Mouse (Mus musculus): Measurements from ENCODE around the gene Tnxb.
"Not testable (repeated sequence)": the region's sequence is repeated elsewhere in the genome, so short reads cannot be mapped to it uniquely, and the experiment has no call there.

The Tnxb gene

GRCm38 (mm10) chr17:34729779-34730553 is 59.6 kb downstream of the Tnxb start:
- not testable (repeated sequence) for DNase-seq (ENCODE audit: low spot score)

DNA sequence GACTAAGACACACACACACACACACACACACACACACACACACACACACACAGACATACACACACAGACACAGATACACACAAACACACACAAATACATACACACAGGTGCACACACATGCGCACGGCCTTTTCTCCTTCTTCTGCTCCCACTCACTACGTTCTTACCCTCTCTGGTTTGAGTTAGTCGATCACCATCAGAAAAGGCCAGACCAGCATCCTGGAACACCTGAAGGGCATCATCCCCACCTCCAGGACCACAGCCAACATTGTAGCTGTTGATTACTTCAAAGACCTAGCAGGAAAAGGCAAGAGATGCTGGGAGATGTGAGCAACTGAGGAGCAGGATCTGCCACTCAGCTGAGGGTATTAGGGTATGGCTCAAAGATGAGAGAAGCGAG is 67.1 kb downstream of the Tnxb start:
- DNase-seq (ENCODE audit: low spot score) = not testable (repeated sequence)

- not testable (repeated sequence) for DNase-seq (ENCODE audit: low spot score)
Measured at GRCm38 (mm10) chr17:34739708-34740107, 69.4 kb downstream of the Tnxb start.

- DNase-seq (ENCODE audit: low spot score) = no peak
Measured at GRCm38 (mm10) chr17:34740280-34740679, 69.9 kb downstream of the Tnxb start.

- no peak for DNase-seq (ENCODE audit: low spot score)
Measured at GRCm38 (mm10) chr17:34743719-34744118, 73.4 kb downstream of the Tnxb start, which contains the start of gene C4b. C4b (minus strand) TSS chr17:34743882.

DNA sequence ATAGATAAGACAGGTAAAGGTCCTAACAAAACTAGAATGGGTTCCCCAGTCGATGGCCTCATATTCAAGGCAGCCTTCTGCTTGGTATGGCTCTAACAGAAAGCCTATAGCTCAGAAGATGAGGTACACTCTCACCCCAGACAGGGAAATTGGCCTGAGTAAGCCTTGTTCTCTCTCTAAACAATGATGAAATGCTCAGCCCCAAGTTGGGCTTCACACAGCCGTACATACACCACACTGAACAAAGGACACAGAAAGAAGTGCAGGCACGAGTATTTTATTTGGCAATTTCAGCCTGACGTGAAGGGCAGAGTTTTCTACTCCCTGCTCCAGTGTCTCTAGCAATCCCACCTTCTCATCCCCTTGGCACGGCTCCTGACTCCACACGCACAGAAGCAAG is 73.9 kb downstream of the Tnxb start:
- no peak for DNase-seq (ENCODE audit: low spot score)

DNA sequence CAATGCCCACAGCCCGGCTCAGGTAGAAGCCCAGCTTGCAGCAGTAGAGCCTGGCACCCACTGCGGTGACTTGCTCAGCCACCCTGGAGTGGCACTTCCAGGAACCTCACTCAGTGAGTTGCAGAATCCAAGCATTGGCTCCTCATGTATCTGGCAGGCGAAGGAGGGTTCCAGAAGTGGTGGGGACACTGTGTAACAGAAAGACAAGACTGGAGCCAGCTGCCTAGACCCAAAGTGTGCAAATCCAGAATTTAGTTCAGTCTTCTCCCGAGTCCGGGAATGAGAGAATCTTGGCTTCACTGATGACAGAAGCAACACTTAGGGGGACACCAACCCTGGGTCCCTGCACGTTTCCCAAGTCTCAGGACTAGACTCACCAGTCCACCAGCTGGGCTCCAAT is 74.3 kb downstream of the Tnxb start:
- DNase-seq (ENCODE audit: low spot score) = not testable (repeated sequence)

- not testable (repeated sequence) for DNase-seq (ENCODE audit: low spot score)
Measured at GRCm38 (mm10) chr17:34745166-34745565, 74.8 kb downstream of the Tnxb start.

- DNase-seq (ENCODE audit: low spot score) = no peak
Measured at GRCm38 (mm10) chr17:34746531-34746930, 76.2 kb downstream of the Tnxb start.

- no peak for DNase-seq (ENCODE audit: low spot score)
Measured at GRCm38 (mm10) chr17:34761471-34761870, 91.1 kb downstream of the Tnxb start.

All from MN1 (cell line).